Mouse (Mus musculus): Measurements from ENCODE around the gene Tmem229b. TPM values are rescaled to one million over a fixed set of nuclear protein-coding genes. Genes with fewer than 3 reads are reported as not detected.

The Tmem229b gene
- polyA plus RNA-seq, 1 experiment, result 2.9 TPM

DNA sequence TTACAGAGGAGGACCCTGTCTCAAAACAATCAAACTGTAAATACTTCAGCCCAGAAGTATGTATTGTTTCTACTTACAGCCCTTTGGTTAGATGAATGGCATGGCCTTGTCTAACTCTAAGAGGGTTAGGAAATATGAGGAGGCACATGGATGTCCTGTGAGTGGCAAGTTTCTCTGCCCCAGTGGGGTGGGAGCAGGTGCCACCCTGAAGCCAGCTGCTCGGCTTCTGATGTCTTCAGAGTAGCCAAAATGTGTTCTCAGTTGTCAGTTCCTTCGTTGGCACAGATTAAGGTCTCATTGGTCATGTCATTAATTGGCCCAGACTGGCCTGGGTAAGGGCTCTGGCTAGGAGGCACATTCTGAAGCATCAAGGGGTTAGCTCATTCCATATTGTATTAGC lies 42.4 kb upstream of the Tmem229b start:
- H3K4me2 ChIP-seq (ENCODE audit: low read depth), result no peak overlapping the region
- H3K36me3 ChIP-seq (ENCODE audit: control insufficient read depth, insufficient read depth), result peaks cover 10% of the 10 kb centered on the region
- H3K4me3 ChIP-seq, result no peak overlapping the region
- no peaks in the 10 kb centered on the region for H3K79me2 ChIP-seq (ENCODE audit: control insufficient read depth, insufficient read depth)
- H3K27me3 ChIP-seq (ENCODE audit: control insufficient read depth, insufficient read depth, insufficient read length), result no peaks in the 10 kb centered on the region
- TF ChIP-seq CEBPB (IDR thresholded peaks at IDR 0.05; ENCODE audit: insufficient read depth, poor library complexity, severe bottlenecking) (no peak), MAX (IDR thresholded peaks at IDR 0.05; ENCODE audit: low read depth) (no peak), TCF3 (IDR thresholded peaks at IDR 0.05; ENCODE audit: insufficient read length, low read depth) (peak; percentile 69), SRF (IDR thresholded peaks at IDR 0.05; ENCODE audit: control insufficient read depth, insufficient read length, low read depth) (no peak), E2F4 (IDR thresholded peaks at IDR 0.05; ENCODE audit: insufficient read depth) (no peak), TCF12 (IDR thresholded peaks at IDR 0.05; ENCODE audit: insufficient read depth, poor library complexity, severe bottlenecking) (peak; percentile 88), MYOG (IDR thresholded peaks at IDR 0.05; ENCODE audit: control insufficient read depth in 1 of 3, insufficient read depth in 1 of 3, insufficient read length in 2 of 3, low read depth in 2 of 3) (peak; percentile 82 to 97 (median 96)), REST (IDR thresholded peaks at IDR 0.05; ENCODE audit: insufficient read depth, insufficient read length) (no peak), POLR2A (IDR thresholded peaks at IDR 0.05; ENCODE audit: insufficient read length, low read depth) (no peak), POLR2AphosphoS2 (IDR thresholded peaks at IDR 0.05; ENCODE audit: insufficient read length, low read depth) (no peak), MYOD1 (IDR thresholded peaks at IDR 0.05; ENCODE audit: control insufficient read depth in 1 of 3, insufficient read length in 2 of 3, low read depth in 2 of 3) (peak; percentile 93 to 97 (median 94)), USF1 (IDR thresholded peaks at IDR 0.05; ENCODE audit: low read depth) (no peak)
- H3ac ChIP-seq (ENCODE audit: control insufficient read depth, insufficient read length), result no peak overlapping the region

- no peaks in the 10 kb centered on the region for H3K27me3 ChIP-seq (ENCODE audit: control insufficient read depth, insufficient read depth, insufficient read length)
- no peaks in the 10 kb centered on the region for H3K79me2 ChIP-seq (ENCODE audit: control insufficient read depth, insufficient read depth)
- no peak overlapping the region for H3ac ChIP-seq (ENCODE audit: control insufficient read depth, insufficient read length)
- peaks cover 4% of the 10 kb centered on the region for H3K36me3 ChIP-seq (ENCODE audit: control insufficient read depth, insufficient read depth)
- no peak overlapping the region for H3K4me3 ChIP-seq
- TF ChIP-seq POLR2AphosphoS2 (IDR thresholded peaks at IDR 0.05; ENCODE audit: insufficient read length, low read depth) (no peak), TCF12 (IDR thresholded peaks at IDR 0.05; ENCODE audit: insufficient read depth, poor library complexity, severe bottlenecking) (no peak)
- no peak overlapping the region for H3K4me2 ChIP-seq (ENCODE audit: low read depth)
Observed at GRCm38 (mm10) chr12:79048898-79049297, 41.5 kb upstream of the Tmem229b start.

GRCm38 (mm10) chr12:79047203-79047602 lies 39.8 kb upstream of the Tmem229b start:
- H3K27me3 ChIP-seq (ENCODE audit: control insufficient read depth, insufficient read depth, insufficient read length), result no peaks in the 10 kb centered on the region

GRCm38 (mm10) chr12:79046171-79046570 lies 38.7 kb upstream of the Tmem229b start:
- Histone ChIP-seq H3K79me2 (ENCODE audit: control insufficient read depth, insufficient read depth) (no peaks in the 10 kb centered on the region), H3K4me2 (ENCODE audit: low read depth) (no peak overlapping the region), H3K36me3 (ENCODE audit: control insufficient read depth, insufficient read depth) (no peaks in the 10 kb centered on the region), H3K4me3 (no peak overlapping the region), H3ac (ENCODE audit: control insufficient read depth, insufficient read length) (no peak overlapping the region), H3K27me3 (ENCODE audit: control insufficient read depth, insufficient read depth, insufficient read length) (no peaks in the 10 kb centered on the region)
- TF ChIP-seq CEBPB (IDR thresholded peaks at IDR 0.05; ENCODE audit: insufficient read depth, poor library complexity, severe bottlenecking) (no peak), POLR2AphosphoS2 (IDR thresholded peaks at IDR 0.05; ENCODE audit: insufficient read length, low read depth) (no peak), MYOD1 (IDR thresholded peaks at IDR 0.05; ENCODE audit: control insufficient read depth in 1 of 3, insufficient read length in 2 of 3, low read depth in 2 of 3) (no peak), POLR2A (IDR thresholded peaks at IDR 0.05; ENCODE audit: insufficient read length, low read depth) (no peak), TCF3 (IDR thresholded peaks at IDR 0.05; ENCODE audit: insufficient read length, low read depth) (no peak), MAX (IDR thresholded peaks at IDR 0.05; ENCODE audit: low read depth) (no peak), REST (IDR thresholded peaks at IDR 0.05; ENCODE audit: insufficient read depth, insufficient read length) (no peak), USF1 (IDR thresholded peaks at IDR 0.05; ENCODE audit: low read depth) (no peak), SRF (IDR thresholded peaks at IDR 0.05; ENCODE audit: control insufficient read depth, insufficient read length, low read depth) (no peak), MYOG (IDR thresholded peaks at IDR 0.05; ENCODE audit: control insufficient read depth in 1 of 3, insufficient read depth in 1 of 3, insufficient read length in 2 of 3, low read depth in 2 of 3) (no peak), TCF12 (IDR thresholded peaks at IDR 0.05; ENCODE audit: insufficient read depth, poor library complexity, severe bottlenecking) (no peak), E2F4 (IDR thresholded peaks at IDR 0.05; ENCODE audit: insufficient read depth) (no peak)

More at GRCm38 (mm10) chr12:79047203-79047602, 39.8 kb upstream of the Tmem229b start:
- no peaks in the 10 kb centered on the region for H3K36me3 ChIP-seq (ENCODE audit: control insufficient read depth, insufficient read depth)
- no peaks in the 10 kb centered on the region for H3K79me2 ChIP-seq (ENCODE audit: control insufficient read depth, insufficient read depth)
- no peak overlapping the region for H3ac ChIP-seq (ENCODE audit: control insufficient read depth, insufficient read length)
- TF ChIP-seq MAX (IDR thresholded peaks at IDR 0.05; ENCODE audit: low read depth) (no peak), MYOD1 (IDR thresholded peaks at IDR 0.05; ENCODE audit: control insufficient read depth in 1 of 3, insufficient read length in 2 of 3, low read depth in 2 of 3) (no peak), USF1 (IDR thresholded peaks at IDR 0.05; ENCODE audit: low read depth) (no peak), POLR2A (IDR thresholded peaks at IDR 0.05; ENCODE audit: insufficient read length, low read depth) (no peak), CEBPB (IDR thresholded peaks at IDR 0.05; ENCODE audit: insufficient read depth, poor library complexity, severe bottlenecking) (no peak), TCF3 (IDR thresholded peaks at IDR 0.05; ENCODE audit: insufficient read length, low read depth) (no peak), TCF12 (IDR thresholded peaks at IDR 0.05; ENCODE audit: insufficient read depth, poor library complexity, severe bottlenecking) (no peak), POLR2AphosphoS2 (IDR thresholded peaks at IDR 0.05; ENCODE audit: insufficient read length, low read depth) (no peak), MYOG (IDR thresholded peaks at IDR 0.05; ENCODE audit: control insufficient read depth in 1 of 3, insufficient read depth in 1 of 3, insufficient read length in 2 of 3, low read depth in 2 of 3) (no peak), REST (IDR thresholded peaks at IDR 0.05; ENCODE audit: insufficient read depth, insufficient read length) (no peak), E2F4 (IDR thresholded peaks at IDR 0.05; ENCODE audit: insufficient read depth) (no peak), SRF (IDR thresholded peaks at IDR 0.05; ENCODE audit: control insufficient read depth, insufficient read length, low read depth) (no peak)
- H3K4me3 ChIP-seq, result no peak overlapping the region
- H3K4me2 ChIP-seq (ENCODE audit: low read depth), result no peak overlapping the region

DNA sequence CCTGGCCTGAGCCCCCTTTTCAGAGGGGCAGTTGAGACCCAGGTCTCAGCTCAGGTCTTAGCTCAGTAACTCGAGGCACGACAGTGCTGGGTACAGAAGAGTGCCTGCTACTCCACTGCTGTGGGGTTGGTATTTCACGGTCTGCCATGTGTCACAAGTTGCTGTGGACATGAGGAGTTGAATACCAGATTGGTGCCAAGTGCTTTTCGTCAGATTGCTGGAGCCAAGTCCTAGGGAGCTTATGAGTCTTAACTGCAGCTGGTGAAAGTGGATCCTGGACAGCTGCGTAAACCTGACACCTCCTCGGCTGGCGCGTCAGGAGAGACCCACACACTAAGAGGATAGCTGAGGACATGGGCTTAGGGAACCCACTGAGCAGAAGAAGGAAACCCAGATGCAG lies 37.2 kb upstream of the Tmem229b start:
- H3K79me2 ChIP-seq (ENCODE audit: control insufficient read depth, insufficient read depth), result no peaks in the 10 kb centered on the region
- H3K4me3 ChIP-seq, result no peak overlapping the region
- H3K4me2 ChIP-seq (ENCODE audit: low read depth), result peak overlapping the region; percentile 29
- H3K27me3 ChIP-seq (ENCODE audit: control insufficient read depth, insufficient read depth, insufficient read length), result no peaks in the 10 kb centered on the region
- no peak for TF ChIP-seq CEBPB (IDR thresholded peaks at IDR 0.05; ENCODE audit: insufficient read depth, poor library complexity, severe bottlenecking)
- no peak for TF ChIP-seq E2F4 (IDR thresholded peaks at IDR 0.05; ENCODE audit: insufficient read depth)
- TF ChIP-seq REST (IDR thresholded peaks at IDR 0.05; ENCODE audit: insufficient read depth, insufficient read length), result no peak
- peak; percentile 87 to 98 (median 95) for TF ChIP-seq MYOG (IDR thresholded peaks at IDR 0.05; ENCODE audit: control insufficient read depth in 1 of 3, insufficient read depth in 1 of 3, insufficient read length in 2 of 3, low read depth in 2 of 3)
- no peak for TF ChIP-seq USF1 (IDR thresholded peaks at IDR 0.05; ENCODE audit: low read depth)
- no peak for TF ChIP-seq POLR2A (IDR thresholded peaks at IDR 0.05; ENCODE audit: insufficient read length, low read depth)
- no peak for TF ChIP-seq SRF (IDR thresholded peaks at IDR 0.05; ENCODE audit: control insufficient read depth, insufficient read length, low read depth)
- TF ChIP-seq TCF12 (IDR thresholded peaks at IDR 0.05; ENCODE audit: insufficient read depth, poor library complexity, severe bottlenecking), result peak; percentile 96
- TF ChIP-seq MYOD1 (IDR thresholded peaks at IDR 0.05; ENCODE audit: control insufficient read depth in 1 of 3, insufficient read length in 2 of 3, low read depth in 2 of 3), result peak; percentile 63 to 96 (median 92)
- no peak for TF ChIP-seq POLR2AphosphoS2 (IDR thresholded peaks at IDR 0.05; ENCODE audit: insufficient read length, low read depth)
- peak; percentile 81 for TF ChIP-seq TCF3 (IDR thresholded peaks at IDR 0.05; ENCODE audit: insufficient read length, low read depth)
- TF ChIP-seq MAX (IDR thresholded peaks at IDR 0.05; ENCODE audit: low read depth), result no peak
- H3ac ChIP-seq (ENCODE audit: control insufficient read depth, insufficient read length), result no peak overlapping the region
- no peaks in the 10 kb centered on the region for H3K36me3 ChIP-seq (ENCODE audit: control insufficient read depth, insufficient read depth)
